Mouse (Mus musculus): Measurements from ENCODE around the gene Cntn6.

GRCm38 (mm10) chr6:104885829-104886228 lies 393.2 kb downstream of the Cntn6 start:
- TF ChIP-seq POLR2A (IDR thresholded peaks at IDR 0.05; ENCODE audit: borderline replicate concordance, extremely low read depth, low read depth, low read length) (no peak), CTCF (IDR thresholded peaks at IDR 0.05; ENCODE audit: insufficient read depth, low read length) (no peak)
